Mouse (Mus musculus) layer of hippocampus, adult 6 months (tissue): ENCODE results near the gene Slc22a20. TPM values are rescaled to one million over a fixed set of nuclear protein-coding genes. Genes with fewer than 3 reads are reported as not detected.

Experiments
- long read RNA-seq, 2 experiments: library from polyadenylated mRNA; unstranded; transcript quantifications; one replicate each; pipeline ENCODE4 v2.0.0; 2019 to 2020
- polyA plus RNA-seq: library from polyadenylated mRNA; unstranded; fragments of <200 nt; fragmentation: Nextera tagmentation; gene quantifications from 2 replicates; pipeline ENCODE4 v1.2.3, GENCODE M21; 2021

The Slc22a20 gene
- polyA plus RNA-seq, result not detected in 2 replicates
- long read RNA-seq, experiment 1, result 0 reads
- long read RNA-seq, experiment 2, result 0 reads

GRCm38 (mm10) chr19:5986043-5986442, at the start of gene Slc22a20:
TSS of gene Slc22a20 (minus strand) at chr19:5986143.

GRCm38 (mm10) chr19:6015511-6016315, 29.8 kb upstream of the Slc22a20 start, which contains the start of gene Capn1:
TSS of gene Capn1 (minus strand) at chr19:6015897.

GRCm38 (mm10) chr19:5963883-5964562, 21.9 kb downstream of the Slc22a20 start, which contains the start of gene Pola2:
TSS of gene Pola2 (minus strand) at chr19:5964202.

GRCm38 (mm10) chr19:5924713-5925093, 61.2 kb downstream of the Slc22a20 start, which contains the start of gene Cdc42ep2:
TSS of gene Cdc42ep2 (minus strand) at chr19:5924816.

Other genes with a start within 250 kb of the Slc22a20 start
- gene Ltbp3, start 245.2 kb downstream of the Slc22a20 start, polyA plus RNA-seq, result 2.5 and 4.3 TPM in 2 replicates
- 53.3 and 62.2 TPM in 2 replicates for gene Scyl1, start 214.7 kb downstream of the Slc22a20 start, polyA plus RNA-seq
- gene Frmd8, start 110.9 kb downstream of the Slc22a20 start, polyA plus RNA-seq, result 14.0 and 15.8 TPM in 2 replicates
- gene Slc25a45, start 108.3 kb downstream of the Slc22a20 start, polyA plus RNA-seq, result 0.98 and 1.3 TPM in 2 replicates
- gene Tigd3, start 92.0 kb downstream of the Slc22a20 start, polyA plus RNA-seq, result 0.85 and 0.88 TPM in 2 replicates
- 36.4 and 37.3 TPM in 2 replicates for gene Dpf2, start 73.1 kb downstream of the Slc22a20 start, polyA plus RNA-seq
- 8.6 and 11.3 TPM in 2 replicates for gene Cdc42ep2, start 61.3 kb downstream of the Slc22a20 start, polyA plus RNA-seq
- 2.8 and 2.9 TPM in 2 replicates for gene Pola2, start 21.9 kb downstream of the Slc22a20 start, polyA plus RNA-seq
- gene Capn1, start 29.8 kb upstream of the Slc22a20 start, polyA plus RNA-seq, result 1.8 and 2.2 TPM in 2 replicates
- gene Syvn1, start 60.4 kb upstream of the Slc22a20 start, polyA plus RNA-seq, result 36.6 and 44.8 TPM in 2 replicates
- 51.5 and 58.6 TPM in 2 replicates for gene Mrpl49, start 71.6 kb upstream of the Slc22a20 start, polyA plus RNA-seq
- 3,358 and 3,673 TPM in 2 replicates for gene Fau, start 71.7 kb upstream of the Slc22a20 start, polyA plus RNA-seq
- 85.4 and 98.5 TPM in 2 replicates for gene Znhit2, start 75.0 kb upstream of the Slc22a20 start, polyA plus RNA-seq
- 14.6 and 16.9 TPM in 2 replicates for gene Tm7sf2, start 82.2 kb upstream of the Slc22a20 start, polyA plus RNA-seq
- gene Vps51, start 91.1 kb upstream of the Slc22a20 start, polyA plus RNA-seq, result 77.5 and 93.8 TPM in 2 replicates
- gene Tmem262, start 93.9 kb upstream of the Slc22a20 start, polyA plus RNA-seq, result not detected in 2 replicates
- 0.39 TPM in 1 of 2 replicates, not detected in the other for gene Gm28374, start 96.1 kb upstream of the Slc22a20 start, polyA plus RNA-seq
- 66.0 and 69.1 TPM in 2 replicates for gene Zfpl1, start 98.8 kb upstream of the Slc22a20 start, polyA plus RNA-seq
- 0.09 and 0.10 TPM in 2 replicates for gene Cdca5, start 98.8 kb upstream of the Slc22a20 start, polyA plus RNA-seq
- not detected in 2 replicates for gene AC131692.1, start 108.3 kb upstream of the Slc22a20 start, polyA plus RNA-seq
- 0.09 TPM in 1 of 2 replicates, not detected in the other for gene Naaladl1, start 119.6 kb upstream of the Slc22a20 start, polyA plus RNA-seq
- 43.5 and 44.1 TPM in 2 replicates for gene Sac3d1, start 132.5 kb upstream of the Slc22a20 start, polyA plus RNA-seq
- 66.8 and 74.4 TPM in 2 replicates for gene Snx15, start 142.2 kb upstream of the Slc22a20 start, polyA plus RNA-seq
- gene Batf2, start 154.8 kb upstream of the Slc22a20 start, polyA plus RNA-seq, result 0.24 TPM in 1 of 2 replicates, not detected in the other
- 169 and 184 TPM in 2 replicates for gene Arl2, start 155.4 kb upstream of the Slc22a20 start, polyA plus RNA-seq
- not detected in 2 replicates for gene Majin, start 198.2 kb upstream of the Slc22a20 start, polyA plus RNA-seq
- not detected in 2 replicates for gene Gpha2, start 240.2 kb upstream of the Slc22a20 start, polyA plus RNA-seq
- 31.7 and 43.9 TPM in 2 replicates for gene Ppp2r5b, start 249.7 kb upstream of the Slc22a20 start, polyA plus RNA-seq